Mouse (Mus musculus) limb, embryonic 12.5 days (tissue): ENCODE measurements around the gene Rab26. TPM values are rescaled to one million over a fixed set of nuclear protein-coding genes. Genes with fewer than 3 reads are reported as not detected.

ENCODE experiments used
- ATAC-seq: fragments of 200-750 bp; cut with Nextera tagmentation; 2 replicates; pipeline ENCODE4 v1.8.0; 2017; ENCODE audit warnings: low read depth, moderate TSS enrichment; ENCODE audit not compliant: insufficient number of reproducible peaks, insufficient read depth, low FRiP score, low TSS enrichment
- H3K27ac ChIP-seq: fragments of 300-500 bp; sonication (generic); 2 replicates; pipeline ENCODE4 v1.5.1; 2016; ENCODE audit warnings: mild to moderate bottlenecking, moderate library complexity
- H3K27me3 ChIP-seq: fragments of 300-500 bp; sonication (generic); 2 replicates; pipeline ENCODE4 v1.6.1; 2016; ENCODE audit warnings: mild to moderate bottlenecking, moderate library complexity
- H3K36me3 ChIP-seq: fragments of 300-500 bp; sonication (generic); 2 replicates; pipeline ENCODE4 v1.6.1; 2016; ENCODE audit warnings: mild to moderate bottlenecking, moderate library complexity
- H3K4me1 ChIP-seq: fragments of 300-500 bp; sonication (generic); replicated peaks from 2 replicates; pipeline ENCODE4 v1.6.1; 2016
- H3K4me2 ChIP-seq: fragments of 300-500 bp; sonication (generic); 2 replicates; pipeline ENCODE4 v1.6.1; 2016; ENCODE audit warnings: mild to moderate bottlenecking, moderate library complexity
- H3K4me3 ChIP-seq: fragments of 300-500 bp; sonication (generic); replicated peaks from 2 replicates; pipeline ENCODE4 v1.5.1; 2016; ENCODE audit warnings: mild to moderate bottlenecking
- H3K9ac ChIP-seq: fragments of 300-500 bp; sonication (generic); replicated peaks from 2 replicates; pipeline ENCODE4 v1.6.1; 2016; ENCODE audit warnings: mild to moderate bottlenecking, moderate library complexity
- H3K9me3 ChIP-seq: fragments of 300-500 bp; sonication (generic); 2 replicates; pipeline ENCODE4 v1.6.1; 2016; ENCODE audit warnings: mild to moderate bottlenecking, moderate library complexity
- WGBS: fragments of 180-500 bp; shearing (Covaris S2); methylation state at CpG from one replicate; pipeline ENCODE4 v1.1.7; 2016; 5-methylcytosine and 5-hydroxymethylcytosine counted together
- polyA plus RNA-seq: library from polyadenylated mRNA; unstranded; fragments of >200 nt; fragmentation: Nextera tagmentation; extraction: Ambion mirVana; gene quantifications from 2 replicates; pipeline ENCODE4 v1.2.1, GENCODE M21; 2016

The Rab26 gene
- polyA plus RNA-seq, 1 experiment from 2014 or later = 4.0 TPM

GRCm38 (mm10) chr17:24488662-24489264 is 45.2 kb downstream of the Rab26 start:
- Histone ChIP-seq H3K27me3 (peaks cover 37% of the 10 kb centered on the region), H3K4me1 (peaks cover 21% of the 10 kb centered on the region), H3K9me3 (no peaks in the 10 kb centered on the region), H3K4me2 (peak overlapping the region; percentile 95), H3K9ac (peak overlapping the region; percentile 83), H3K36me3 (no peaks in the 10 kb centered on the region), H3K4me3 (peak overlapping the region; percentile 80), H3K27ac (peak overlapping the region; percentile 35; the same call in 1 of the 2 replicates)
- 0 out of 2 replicates have a peak, but pooled peaks have one; percentile 54 for ATAC-seq
- WGBS = under 1% methylated on average over 63 of the region's 81 CpGs

GRCm38 (mm10) chr17:24488186-24488661 is 45.8 kb downstream of the Rab26 start, which contains the start of gene Caskin1:
Gene Caskin1 (plus strand): TSS chr17:24488601.
- Histone ChIP-seq H3K9me3 (no peaks in the 10 kb centered on the region), H3K27me3 (peaks cover 37% of the 10 kb centered on the region), H3K27ac (peak within 1 kb of the TSS; percentile 35; the same call in 1 of the 2 replicates), H3K4me2 (peak within 1 kb of the TSS; percentile 95), H3K36me3 (no peaks in the 10 kb centered on the region), H3K4me3 (peak within 1 kb of the TSS; percentile 80), H3K4me1 (peaks cover 21% of the 10 kb centered on the region), H3K9ac (peak within 1 kb of the TSS; percentile 83)
- ATAC-seq = peak; percentile 53
- 1% methylated on average over 38 of the region's 45 CpGs for WGBS

- ATAC-seq = no peak
- 42% methylated on average over 11 of the region's 11 CpGs for WGBS
- H3K4me3 ChIP-seq = 0 out of 2 replicates have a peak overlapping the region, but pooled peaks have one; percentile 3
- no peak overlapping the region; the same call in 1 of the 2 replicates for H3K9ac ChIP-seq
- 0 out of 2 replicates have a peak overlapping the region, but pooled peaks have one; percentile 17 for H3K4me2 ChIP-seq
- peaks cover 30% of the 10 kb centered on the region for H3K27me3 ChIP-seq
- H3K27ac ChIP-seq = no peak overlapping the region
- peaks cover 21% of the 10 kb centered on the region for H3K4me1 ChIP-seq
- H3K9me3 ChIP-seq = no peaks in the 10 kb centered on the region
- no peaks in the 10 kb centered on the region for H3K36me3 ChIP-seq
Measured at GRCm38 (mm10) chr17:24485090-24485860, 48.7 kb downstream of the Rab26 start.

GRCm38 (mm10) chr17:24483495-24483894 is 50.5 kb downstream of the Rab26 start:
- 84% methylated on average over 3 of the region's 3 CpGs for WGBS
- ATAC-seq = no peak

GRCm38 (mm10) chr17:24481027-24481815 is 52.8 kb downstream of the Rab26 start:
- no peak for ATAC-seq
- H3K4me1 ChIP-seq = peaks cover 18% of the 10 kb centered on the region
- 94% methylated on average over 20 of the region's 20 CpGs for WGBS
- H3K9me3 ChIP-seq = no peaks in the 10 kb centered on the region
- H3K4me2 ChIP-seq = no peak overlapping the region
- peaks cover 18% of the 10 kb centered on the region for H3K36me3 ChIP-seq
- H3K27ac ChIP-seq = no peak overlapping the region
- no peak overlapping the region for H3K9ac ChIP-seq
- H3K4me3 ChIP-seq = no peak overlapping the region
- no peaks in the 10 kb centered on the region for H3K27me3 ChIP-seq

More at GRCm38 (mm10) chr17:24483495-24483894, 50.5 kb downstream of the Rab26 start:
- H3K4me1 ChIP-seq = peaks cover 15% of the 10 kb centered on the region
- H3K9me3 ChIP-seq = no peaks in the 10 kb centered on the region
- no peak overlapping the region for H3K27ac ChIP-seq
- H3K9ac ChIP-seq = no peak overlapping the region
- no peak overlapping the region for H3K4me2 ChIP-seq
- peaks cover 15% of the 10 kb centered on the region for H3K27me3 ChIP-seq
- H3K4me3 ChIP-seq = no peak overlapping the region
- no peaks in the 10 kb centered on the region for H3K36me3 ChIP-seq

- H3K4me1 ChIP-seq = peaks cover 13% of the 10 kb centered on the region
- H3K4me2 ChIP-seq = 0 out of 2 replicates have a peak overlapping the region, but pooled peaks have one; percentile 69
- 55% methylated on average over 3 of the region's 3 CpGs for WGBS
- no peak overlapping the region for H3K4me3 ChIP-seq
- no peak overlapping the region; the same call in 1 of the 2 replicates for H3K27ac ChIP-seq
- peaks cover 27% of the 10 kb centered on the region for H3K36me3 ChIP-seq
- ATAC-seq = no peak
- 0 out of 2 replicates have a peak overlapping the region, but pooled peaks have one; percentile 1 for H3K9ac ChIP-seq
- H3K27me3 ChIP-seq = no peaks in the 10 kb centered on the region
- no peaks in the 10 kb centered on the region for H3K9me3 ChIP-seq
Measured at GRCm38 (mm10) chr17:24480201-24480826, 53.7 kb downstream of the Rab26 start.

GRCm38 (mm10) chr17:24479431-24479830 is 54.6 kb downstream of the Rab26 start:
- no peaks in the 10 kb centered on the region for H3K27me3 ChIP-seq
- H3K4me1 ChIP-seq = peaks cover 15% of the 10 kb centered on the region
- peak overlapping the region; percentile 69 for H3K4me2 ChIP-seq
- no peaks in the 10 kb centered on the region for H3K9me3 ChIP-seq
- peak overlapping the region; percentile 67; the same call in 1 of the 2 replicates for H3K27ac ChIP-seq
- peak overlapping the region; percentile 70 for H3K4me3 ChIP-seq
- 36% methylated on average over 1 of the region's 1 CpGs for WGBS
- H3K36me3 ChIP-seq = peaks cover 36% of the 10 kb centered on the region
- no peak overlapping the region for H3K9ac ChIP-seq
- ATAC-seq = no peak

GRCm38 (mm10) chr17:24478663-24479380 is 55.2 kb downstream of the Rab26 start, which contains the start of gene Mlst8:
Gene Mlst8 (minus strand): TSS chr17:24479078.
- no peaks in the 10 kb centered on the region for H3K9me3 ChIP-seq
- H3K4me3 ChIP-seq = peak within 1 kb of the TSS; percentile 70
- H3K27ac ChIP-seq = peak within 1 kb of the TSS; percentile 97
- H3K4me1 ChIP-seq = peaks cover 20% of the 10 kb centered on the region
- ATAC-seq = peak; percentile 89
- no peaks in the 10 kb centered on the region for H3K27me3 ChIP-seq
- H3K4me2 ChIP-seq = peak within 1 kb of the TSS; percentile 69
- H3K36me3 ChIP-seq = peaks cover 42% of the 10 kb centered on the region
- under 1% methylated on average over 48 of the region's 48 CpGs for WGBS
- H3K9ac ChIP-seq = peak within 1 kb of the TSS; percentile 78

- H3K36me3 ChIP-seq = peaks cover 49% of the 10 kb centered on the region
- peak overlapping the region; percentile 69 for H3K4me2 ChIP-seq
- H3K9ac ChIP-seq = peak overlapping the region; percentile 78
- 0 out of 2 replicates have a peak overlapping the region, but pooled peaks have one; percentile 45 for H3K27ac ChIP-seq
- peak overlapping the region; percentile 70 for H3K4me3 ChIP-seq
- H3K27me3 ChIP-seq = no peaks in the 10 kb centered on the region
- 60% methylated on average over 11 of the region's 11 CpGs for WGBS
- no peaks in the 10 kb centered on the region for H3K9me3 ChIP-seq
- ATAC-seq = peak; percentile 12; the same call in 1 of the 2 replicates
- peaks cover 23% of the 10 kb centered on the region for H3K4me1 ChIP-seq
Measured at GRCm38 (mm10) chr17:24477985-24478600, 55.9 kb downstream of the Rab26 start.
